Mouse (Mus musculus): ENCODE results near the gene Ncam2. TPM values are rescaled to one million over a fixed set of nuclear protein-coding genes. Genes with fewer than 3 reads are reported as not detected.

The Ncam2 gene
- polyA plus RNA-seq, 1 experiment from 2014 or later: 0.80 TPM

DNA sequence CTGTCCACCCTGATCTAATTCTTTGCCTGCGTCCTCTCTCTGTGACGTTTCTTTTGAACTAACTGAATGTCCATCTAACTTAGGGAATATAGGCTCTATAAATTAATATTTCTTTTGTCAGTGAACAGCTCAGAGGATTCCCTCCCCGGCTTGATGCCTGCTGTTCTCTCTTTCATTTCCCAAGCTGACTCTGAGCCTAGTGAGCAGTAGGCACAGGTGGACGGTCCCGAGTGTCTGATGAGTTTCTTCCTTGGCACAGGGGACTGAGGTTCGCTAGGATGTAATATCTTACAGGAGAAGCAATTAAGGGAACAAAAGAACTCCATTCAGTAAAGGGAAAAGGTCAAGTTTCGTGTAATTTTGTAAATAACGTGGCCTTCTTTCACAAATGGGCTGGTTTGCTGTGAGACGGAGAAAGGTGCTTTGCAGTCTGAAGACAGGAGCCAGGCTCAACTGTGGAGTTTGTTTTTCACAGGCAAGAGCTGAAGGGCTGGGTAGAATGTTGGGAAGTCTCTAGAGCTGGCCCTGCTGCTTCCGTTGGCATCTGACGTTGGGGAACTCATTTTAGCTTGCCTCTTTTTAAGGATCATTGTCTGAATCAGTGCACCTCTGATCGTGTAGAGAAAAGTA is 4.0 kb downstream of the Ncam2 start:
- Histone ChIP-seq H3K4me2 (no peak overlapping the region), H3K9ac (replicated peaks) (no peak overlapping the region), H3K4me1 (replicated peaks) (peaks cover 3% of the 10 kb centered on the region; the same call in 1 of the 2 replicates), H3K4me3 (replicated peaks) (no peak overlapping the region), H3K27me3 (no peaks in the 10 kb centered on the region; the same call in 1 of the 2 replicates), H3K36me3 (no peaks in the 10 kb centered on the region), H3K27ac (no peak overlapping the region), H3K9me3 (no peaks in the 10 kb centered on the region)
- ATAC-seq (ENCODE audit: insufficient number of reproducible peaks, insufficient read depth, low FRiP score, low TSS enrichment, low read depth): no peak
- WGBS: 68% methylated on average over 12 of the region's 12 CpGs

DNA sequence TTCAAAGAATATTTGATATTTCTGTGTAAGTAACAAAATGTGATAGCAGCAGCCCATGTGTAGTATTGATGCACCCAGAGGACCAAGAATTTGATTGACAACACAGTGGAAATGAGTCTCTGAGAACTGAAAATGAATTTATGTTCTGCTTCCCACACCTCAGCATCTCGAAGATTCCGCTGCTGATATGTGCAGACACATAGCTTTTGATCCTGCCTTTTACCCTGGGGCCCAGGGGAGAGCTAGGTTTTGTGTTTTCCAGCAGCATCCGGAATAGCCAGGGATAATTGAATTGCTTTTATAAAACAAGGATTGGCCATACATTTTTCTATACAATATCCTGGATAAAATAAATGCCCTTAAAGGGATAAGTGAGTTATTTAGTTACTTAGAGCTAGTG is 20.7 kb downstream of the Ncam2 start:
- Histone ChIP-seq H3K27me3 (no peaks in the 10 kb centered on the region), H3K9ac (replicated peaks) (no peak overlapping the region), H3K4me1 (replicated peaks) (no peaks in the 10 kb centered on the region), H3K4me3 (replicated peaks) (no peak overlapping the region), H3K27ac (no peak overlapping the region), H3K9me3 (no peaks in the 10 kb centered on the region), H3K36me3 (no peaks in the 10 kb centered on the region), H3K4me2 (no peak overlapping the region)
- WGBS: 80% methylated on average over 3 of the region's 3 CpGs
- no peak for ATAC-seq (ENCODE audit: insufficient number of reproducible peaks, insufficient read depth, low FRiP score, low TSS enrichment, low read depth)

- H3K27me3 ChIP-seq: no peaks in the 10 kb centered on the region
- H3K9ac ChIP-seq (replicated peaks): no peak overlapping the region
- no peak overlapping the region for H3K4me2 ChIP-seq
- H3K9me3 ChIP-seq: no peaks in the 10 kb centered on the region
- H3K27ac ChIP-seq: no peak overlapping the region
- ATAC-seq (ENCODE audit: insufficient number of reproducible peaks, insufficient read depth, low FRiP score, low TSS enrichment, low read depth): no peak
- H3K4me1 ChIP-seq (replicated peaks): no peaks in the 10 kb centered on the region
- H3K4me3 ChIP-seq (replicated peaks): no peak overlapping the region
- WGBS: 80% methylated on average over 1 of the region's 1 CpGs
- H3K36me3 ChIP-seq: no peaks in the 10 kb centered on the region
Measured at GRCm38 (mm10) chr16:81223841-81224240, 23.3 kb downstream of the Ncam2 start.

DNA sequence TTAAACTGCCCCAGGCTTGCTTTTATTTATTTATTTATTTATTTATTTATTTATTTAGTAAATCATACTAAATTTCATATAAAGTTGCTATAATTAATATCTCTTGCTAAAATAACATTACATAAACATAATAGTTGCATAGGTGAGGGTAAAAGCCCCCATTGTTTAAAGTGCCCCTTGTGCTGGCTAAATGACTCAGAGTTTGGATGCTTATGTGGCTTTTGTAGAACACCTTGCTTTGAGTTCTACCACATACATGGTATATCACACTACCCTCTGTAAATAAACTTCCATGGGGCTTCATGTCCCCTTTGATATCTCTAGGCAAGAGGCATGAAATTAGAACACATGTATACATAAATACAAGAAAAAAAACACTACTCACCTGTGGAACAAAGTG is 23.8 kb downstream of the Ncam2 start:
- no peak overlapping the region for H3K4me3 ChIP-seq (replicated peaks)
- no peak overlapping the region for H3K27ac ChIP-seq
- no peaks in the 10 kb centered on the region for H3K27me3 ChIP-seq
- H3K4me2 ChIP-seq: no peak overlapping the region
- no peaks in the 10 kb centered on the region for H3K36me3 ChIP-seq
- no peak for ATAC-seq (ENCODE audit: insufficient number of reproducible peaks, insufficient read depth, low FRiP score, low TSS enrichment, low read depth)
- H3K9ac ChIP-seq (replicated peaks): no peak overlapping the region
- no peaks in the 10 kb centered on the region for H3K9me3 ChIP-seq
- no peaks in the 10 kb centered on the region for H3K4me1 ChIP-seq (replicated peaks)

DNA sequence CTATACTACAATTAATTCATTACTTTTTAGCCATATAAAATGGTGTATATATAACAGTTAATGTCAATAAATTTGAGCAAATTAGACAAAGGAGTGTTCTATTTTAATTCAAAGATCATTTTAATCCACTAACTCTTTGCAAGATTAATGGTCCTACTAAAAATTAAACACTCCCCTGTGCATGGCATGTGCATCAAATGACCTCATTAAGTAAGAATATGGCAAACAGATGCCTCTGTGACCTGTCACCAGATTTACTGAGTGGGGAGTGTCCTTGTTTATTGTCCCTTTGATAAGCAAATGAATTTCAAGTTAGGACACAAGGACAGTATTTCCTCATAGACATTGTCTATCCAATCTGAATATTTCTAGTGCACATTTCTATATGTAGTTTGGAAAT is 54.4 kb downstream of the Ncam2 start:
- Histone ChIP-seq H3K36me3 (no peaks in the 10 kb centered on the region), H3K4me1 (replicated peaks) (no peaks in the 10 kb centered on the region), H3K9me3 (no peaks in the 10 kb centered on the region), H3K27me3 (no peaks in the 10 kb centered on the region), H3K4me2 (no peak overlapping the region), H3K4me3 (replicated peaks) (no peak overlapping the region), H3K9ac (replicated peaks) (no peak overlapping the region), H3K27ac (no peak overlapping the region)
- ATAC-seq (ENCODE audit: insufficient number of reproducible peaks, insufficient read depth, low FRiP score, low TSS enrichment, low read depth): no peak

GRCm38 (mm10) chr16:81260429-81260828 is 59.9 kb downstream of the Ncam2 start:
- Histone ChIP-seq H3K27ac (no peak overlapping the region), H3K9me3 (no peaks in the 10 kb centered on the region), H3K4me2 (no peak overlapping the region), H3K9ac (replicated peaks) (no peak overlapping the region), H3K27me3 (no peaks in the 10 kb centered on the region), H3K4me3 (replicated peaks) (no peak overlapping the region), H3K4me1 (replicated peaks) (no peaks in the 10 kb centered on the region), H3K36me3 (no peaks in the 10 kb centered on the region)
- ATAC-seq (ENCODE audit: insufficient number of reproducible peaks, insufficient read depth, low FRiP score, low TSS enrichment, low read depth): no peak
- WGBS: 86% methylated on average over 2 of the region's 2 CpGs

DNA sequence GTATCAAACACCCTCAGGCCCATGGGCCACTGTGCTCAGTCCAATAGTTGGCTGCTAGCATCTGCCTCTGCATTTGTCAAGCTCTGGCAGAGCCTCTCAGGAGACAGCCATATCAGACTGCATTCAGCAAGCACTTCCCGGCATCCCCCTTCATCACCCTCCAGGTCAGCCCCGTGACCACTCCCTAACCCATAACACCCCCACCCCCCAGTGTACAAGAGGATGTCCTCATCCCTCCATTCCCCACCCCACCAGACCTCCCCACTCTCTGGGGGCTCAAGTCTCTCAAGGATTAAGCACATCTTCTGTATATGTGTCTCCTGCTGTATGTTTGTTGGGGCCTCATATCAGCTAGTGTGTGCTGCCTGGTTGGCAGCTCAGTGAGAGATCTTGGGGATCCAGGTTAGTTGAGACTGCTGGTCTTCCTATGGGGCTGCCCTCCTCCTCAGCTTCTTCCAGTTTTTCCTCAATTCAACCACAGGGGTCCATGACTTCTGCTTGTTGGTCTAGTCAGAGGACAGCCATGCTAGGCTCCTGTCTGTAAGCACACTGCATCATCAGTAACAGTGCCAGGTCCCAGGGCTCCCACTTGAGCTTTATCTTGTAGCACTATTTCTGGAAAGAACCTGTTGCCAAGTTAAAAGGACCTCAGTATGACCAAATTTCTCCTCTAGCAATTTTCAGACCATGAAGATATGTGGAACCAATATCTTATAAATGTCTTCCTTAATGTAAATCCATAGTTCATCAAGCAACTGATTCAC is 73.3 kb downstream of the Ncam2 start:
- Histone ChIP-seq H3K27me3 (no peaks in the 10 kb centered on the region), H3K9ac (replicated peaks) (no peak overlapping the region), H3K4me3 (replicated peaks) (no peak overlapping the region), H3K4me2 (no peak overlapping the region), H3K36me3 (no peaks in the 10 kb centered on the region), H3K9me3 (no peaks in the 10 kb centered on the region), H3K27ac (no peak overlapping the region), H3K4me1 (replicated peaks) (no peaks in the 10 kb centered on the region)
- ATAC-seq (ENCODE audit: insufficient number of reproducible peaks, insufficient read depth, low FRiP score, low TSS enrichment, low read depth): no peak
- WGBS: 68% methylated on average over 2 of the region's 2 CpGs

GRCm38 (mm10) chr16:81284241-81284640 is 83.7 kb downstream of the Ncam2 start:
- Histone ChIP-seq H3K4me1 (replicated peaks) (no peaks in the 10 kb centered on the region), H3K36me3 (no peaks in the 10 kb centered on the region), H3K27ac (no peak overlapping the region), H3K9me3 (no peaks in the 10 kb centered on the region), H3K9ac (replicated peaks) (no peak overlapping the region), H3K4me3 (replicated peaks) (no peak overlapping the region), H3K4me2 (no peak overlapping the region), H3K27me3 (no peaks in the 10 kb centered on the region)
- WGBS: 41% methylated on average over 5 of the region's 5 CpGs
- ATAC-seq (ENCODE audit: insufficient number of reproducible peaks, insufficient read depth, low FRiP score, low TSS enrichment, low read depth): no peak

- ATAC-seq (ENCODE audit: insufficient number of reproducible peaks, insufficient read depth, low FRiP score, low TSS enrichment, low read depth): no peak
- no peak overlapping the region for H3K27ac ChIP-seq
- WGBS: 81% methylated on average over 7 of the region's 7 CpGs
- no peaks in the 10 kb centered on the region for H3K9me3 ChIP-seq
- H3K4me1 ChIP-seq (replicated peaks): no peaks in the 10 kb centered on the region
- H3K4me3 ChIP-seq (replicated peaks): no peak overlapping the region
- no peaks in the 10 kb centered on the region for H3K36me3 ChIP-seq
- H3K9ac ChIP-seq (replicated peaks): no peak overlapping the region
- no peak overlapping the region for H3K4me2 ChIP-seq
- H3K27me3 ChIP-seq: no peaks in the 10 kb centered on the region
Measured at GRCm38 (mm10) chr16:81284859-81285837, 84.7 kb downstream of the Ncam2 start.

DNA sequence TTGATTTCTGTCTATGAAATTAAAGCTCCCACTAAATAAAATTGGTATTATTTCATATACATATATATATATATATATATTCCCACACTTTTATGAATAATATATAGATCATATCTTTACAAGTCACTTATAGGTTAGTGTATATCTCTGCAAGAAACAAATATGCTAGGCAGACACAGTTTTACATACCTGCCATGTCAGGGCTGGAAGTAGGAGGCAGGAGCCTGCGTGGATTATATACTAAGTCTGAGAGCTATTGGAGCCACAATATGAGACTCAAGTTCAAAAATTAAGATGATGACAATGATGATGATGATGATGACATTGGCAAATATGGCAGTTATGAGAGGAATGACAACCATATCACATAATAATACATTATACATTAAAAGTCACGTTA is 85.4 kb downstream of the Ncam2 start:
- Histone ChIP-seq H3K4me2 (no peak overlapping the region), H3K27ac (no peak overlapping the region), H3K4me1 (replicated peaks) (no peaks in the 10 kb centered on the region), H3K9me3 (no peaks in the 10 kb centered on the region), H3K9ac (replicated peaks) (no peak overlapping the region), H3K36me3 (no peaks in the 10 kb centered on the region), H3K4me3 (replicated peaks) (no peak overlapping the region), H3K27me3 (no peaks in the 10 kb centered on the region)
- no peak for ATAC-seq (ENCODE audit: insufficient number of reproducible peaks, insufficient read depth, low FRiP score, low TSS enrichment, low read depth)
- WGBS: 86% methylated on average over 2 of the region's 2 CpGs

DNA sequence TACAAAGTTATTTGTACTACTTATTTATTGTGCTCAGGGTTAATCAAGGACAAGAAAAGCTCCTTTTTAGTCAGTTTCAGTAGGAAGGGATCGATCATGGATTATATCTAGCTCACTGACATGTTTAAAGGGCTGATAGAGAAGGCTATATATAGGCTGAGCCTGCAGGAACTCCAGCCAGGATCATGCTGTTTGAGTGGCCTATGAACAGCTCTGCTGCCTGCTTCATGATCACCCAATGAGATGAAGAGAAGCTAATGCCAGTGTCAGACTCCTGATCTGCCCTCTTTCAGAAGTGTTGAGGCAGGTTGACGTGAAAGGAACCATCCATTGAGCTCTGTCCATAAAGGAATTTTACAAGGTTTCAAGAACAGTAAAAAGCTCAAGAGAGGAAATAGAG is 103.3 kb downstream of the Ncam2 start:
- 63% methylated on average over 2 of the region's 2 CpGs for WGBS
- Histone ChIP-seq H3K27ac (no peak overlapping the region), H3K9me3 (no peaks in the 10 kb centered on the region), H3K4me2 (no peak overlapping the region), H3K4me1 (replicated peaks) (no peaks in the 10 kb centered on the region), H3K9ac (replicated peaks) (no peak overlapping the region), H3K27me3 (no peaks in the 10 kb centered on the region), H3K4me3 (replicated peaks) (no peak overlapping the region), H3K36me3 (no peaks in the 10 kb centered on the region)
- no peak for ATAC-seq (ENCODE audit: insufficient number of reproducible peaks, insufficient read depth, low FRiP score, low TSS enrichment, low read depth)
